Mouse (Mus musculus) lung, postnatal 4 days (tissue): ENCODE measurements around the gene Prkcg.

Source experiments
- DNase-seq, 2 experiments: peaks; one replicate each; pipeline ENCODE4 v3.0.0; 2021

Prkcg gene

GRCm38 (mm10) chr7:3367569-3367968 is 78.6 kb downstream of the Prkcg start:
- DNase-seq: no peak

GRCm38 (mm10) chr7:3368311-3368710 is 79.3 kb downstream of the Prkcg start:
- DNase-seq: no peak

GRCm38 (mm10) chr7:3369189-3369588 is 80.2 kb downstream of the Prkcg start:
- no peak for DNase-seq

GRCm38 (mm10) chr7:3370407-3370806 is 81.4 kb downstream of the Prkcg start:
- no peak for DNase-seq

GRCm38 (mm10) chr7:3372376-3372775 is 83.4 kb downstream of the Prkcg start:
- DNase-seq: no peak

- no peak for DNase-seq
Measured at GRCm38 (mm10) chr7:3373754-3374153, 84.8 kb downstream of the Prkcg start.

GRCm38 (mm10) chr7:3376831-3377230 is 87.9 kb downstream of the Prkcg start:
- peak; percentile 42 to 64 for DNase-seq
